Mouse (Mus musculus): ENCODE data around the gene Pim1.

GRCm38 (mm10) chr17:29545241-29545640, 54.7 kb downstream of the Pim1 start:
- TF ChIP-seq CTCF (conservative IDR thresholded peaks at IDR 0.05; ENCODE audit: low read length) = no peak
- no peak for TF ChIP-seq NANOG (IDR thresholded peaks at IDR 0.05; ENCODE audit: borderline replicate concordance, low read length)

All from E14TG2a.4 (cell line).